Mouse (Mus musculus) adrenal gland, postnatal 10 days (tissue): ENCODE measurements around the gene Akr1c14. TPM values are rescaled to one million over a fixed set of nuclear protein-coding genes. Genes with fewer than 3 reads are reported as not detected.
"Not testable (repeated sequence)": the region's sequence is repeated elsewhere in the genome, so short reads cannot be mapped to it uniquely, and the experiment has no call there.

Experiments used
- DNase-seq: peaks from one replicate; pipeline ENCODE4 v3.0.0; 2021; ENCODE audit warnings: mixed read lengths
- long read RNA-seq, 2 experiments: library from polyadenylated mRNA; stranded (forward); transcript quantifications; one replicate each; pipeline ENCODE4 v2.0.0; 2021
- total RNA-seq, 2 experiments: library from RNA; stranded (reverse); gene quantifications; 2 replicates each; pipeline ENCODE4 v1.2.3; 2021

Akr1c14 gene
- 10 to 100 TPM; 18.1 to 35.3 TPM for total RNA-seq
- long read RNA-seq, experiment 1, transcript Akr1c14-201 (9 exons, 2,436 nt), result major isoform, 45 of 50 reads
- long read RNA-seq, experiment 1, partial matches to known transcripts, result 1 of 50 reads
- long read RNA-seq, experiment 1, other reads (novel, unspliced or antisense), result 4 of 50 reads
- long read RNA-seq, experiment 2, transcript Akr1c14-201 (9 exons, 2,436 nt), result major isoform, 5 of 5 reads
- long read RNA-seq, experiment 2, partial matches to known transcripts, result 0 of 5 reads
- long read RNA-seq, experiment 2, other reads (novel, unspliced or antisense), result 0 of 5 reads

DNA sequence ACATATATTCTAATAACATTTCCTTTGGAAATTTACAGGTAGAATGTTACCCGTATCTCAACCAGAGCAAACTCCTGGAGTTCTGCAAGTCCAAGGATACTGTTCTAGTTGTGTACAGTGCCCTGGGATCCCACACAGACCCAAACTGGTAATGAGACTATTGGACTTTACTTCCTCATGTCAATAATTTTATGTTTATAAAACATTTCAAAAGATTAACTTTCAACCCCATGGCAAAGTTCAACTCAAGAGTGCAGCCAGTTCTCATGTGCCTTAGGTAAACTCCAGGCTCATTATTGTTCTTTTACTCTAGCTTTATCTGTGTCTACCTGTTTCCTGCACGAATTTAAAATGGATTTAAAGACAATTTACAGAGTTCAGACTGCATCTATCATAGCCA, at the start of gene Akr1c14:
Gene Akr1c14 (plus strand): TSS at position 293 of the 400 bp plus-strand sequence.
- DNase-seq, result no peak

DNA sequence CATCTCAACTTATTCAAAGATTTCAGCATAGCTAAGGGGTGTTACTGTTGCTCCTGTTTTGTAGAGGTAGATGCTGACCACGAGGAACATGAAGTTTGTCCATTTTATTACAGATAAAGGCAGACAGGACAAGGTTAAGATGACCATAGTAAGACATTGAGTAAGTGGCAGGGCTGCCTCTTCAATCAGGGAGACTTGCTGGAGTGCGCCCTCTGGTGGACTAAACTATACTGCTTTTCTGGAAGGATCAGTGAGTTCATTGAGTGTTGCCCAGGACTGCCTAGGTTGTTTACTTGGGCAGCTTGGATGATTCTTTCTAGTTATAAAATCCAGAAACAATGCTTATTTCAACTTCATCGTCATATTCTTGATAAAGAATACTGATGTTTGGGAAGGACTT, 47.1 kb upstream of the Akr1c14 start:
- peak; percentile 87 for DNase-seq

DNA sequence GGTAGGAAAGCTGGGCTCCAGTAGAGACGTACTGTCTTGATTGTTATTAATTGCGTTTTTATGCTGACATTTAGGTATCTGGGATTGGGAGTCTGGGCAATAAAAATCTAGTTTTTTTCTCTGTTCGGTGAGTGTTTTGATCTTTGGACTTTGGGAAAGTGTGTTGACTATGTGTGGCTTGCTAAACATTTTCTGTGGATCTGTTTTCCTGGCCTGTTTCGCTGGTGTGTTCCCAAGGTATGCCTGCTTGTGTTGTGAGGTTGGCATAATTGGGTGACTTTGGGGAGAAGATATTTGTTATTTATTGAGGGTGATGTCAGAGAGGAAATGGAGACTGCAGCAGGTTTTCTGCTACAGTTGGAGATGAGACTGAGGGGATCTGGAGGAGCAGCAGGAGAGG, 38.0 kb upstream of the Akr1c14 start:
- no peak for DNase-seq

DNA sequence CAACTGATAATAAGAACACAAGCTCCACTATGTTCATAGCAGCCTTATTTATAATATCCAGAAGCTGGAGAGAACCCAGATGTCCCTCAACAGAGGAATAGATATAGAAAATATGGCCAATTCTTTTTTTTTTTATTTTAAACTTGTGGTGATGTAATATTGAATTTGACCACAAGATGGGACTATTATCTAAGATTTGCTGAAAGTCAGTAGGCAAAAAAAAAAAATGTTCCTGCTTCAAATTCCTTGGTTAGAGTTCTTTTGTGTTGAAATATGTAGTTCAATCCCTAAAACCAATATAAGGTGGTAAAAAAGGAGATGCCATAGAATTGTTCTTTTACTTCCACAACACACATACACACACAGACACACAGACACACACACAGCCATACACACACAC, 35.0 kb upstream of the Akr1c14 start:
- no peak for DNase-seq

DNA sequence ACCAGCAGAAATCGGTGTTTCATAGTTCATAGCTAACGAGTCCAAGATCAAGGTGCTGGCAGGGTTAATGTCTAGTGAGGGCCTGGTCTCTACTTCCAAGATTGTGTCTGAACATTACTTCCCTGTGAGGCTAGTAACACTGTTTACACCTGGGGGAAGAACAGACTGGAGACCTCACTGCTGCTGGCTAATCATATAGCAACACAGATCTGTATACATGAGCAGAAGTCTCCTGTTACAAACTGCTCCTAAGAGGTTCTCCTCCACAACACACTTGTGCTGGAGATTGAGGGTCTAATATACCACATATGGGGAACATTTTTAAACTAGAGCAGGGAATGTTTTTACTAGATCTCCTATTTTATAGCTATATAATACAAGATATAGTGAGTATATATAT, 18.9 kb upstream of the Akr1c14 start:
- DNase-seq, result no peak

DNA sequence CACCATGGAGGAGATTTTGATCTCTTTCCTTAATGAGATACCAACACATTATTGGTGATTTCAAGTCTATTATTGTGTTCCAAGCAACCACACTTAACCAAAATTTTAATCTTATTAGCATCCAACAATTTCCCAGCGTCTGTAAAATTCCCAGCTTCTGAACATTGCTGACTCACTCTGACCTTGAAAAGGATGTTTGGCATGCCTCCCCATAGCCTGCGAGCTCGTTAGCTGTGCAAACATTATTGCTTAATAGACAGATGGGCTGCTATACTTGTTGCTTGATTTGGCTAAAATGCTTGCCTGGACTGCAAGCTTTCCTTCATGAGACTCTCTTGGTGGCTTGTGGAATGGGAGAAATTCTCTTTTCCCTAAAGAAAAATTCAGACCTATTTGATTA, 16.3 kb upstream of the Akr1c14 start:
- peak; percentile 63 for DNase-seq

DNA sequence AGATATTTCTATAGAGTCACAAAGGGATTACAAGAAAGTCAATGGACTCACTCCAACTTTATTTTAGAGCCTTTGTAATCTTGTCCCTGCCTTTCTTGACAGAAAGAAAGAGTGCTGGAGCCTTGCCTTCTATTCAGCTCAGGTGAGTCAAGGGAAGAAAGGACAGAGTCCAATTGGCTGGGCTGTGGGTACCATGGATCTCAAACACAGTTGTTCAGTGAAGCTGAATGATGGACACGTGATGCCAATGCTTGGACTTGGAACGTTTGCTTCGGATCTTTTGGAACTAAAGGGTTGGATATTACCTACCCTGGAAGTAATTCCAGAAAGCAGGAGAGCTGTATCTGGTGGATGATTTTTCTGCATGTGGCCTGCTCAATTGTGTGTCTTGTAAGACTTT, 13.8 kb upstream of the Akr1c14 start:
- no peak for DNase-seq

DNA sequence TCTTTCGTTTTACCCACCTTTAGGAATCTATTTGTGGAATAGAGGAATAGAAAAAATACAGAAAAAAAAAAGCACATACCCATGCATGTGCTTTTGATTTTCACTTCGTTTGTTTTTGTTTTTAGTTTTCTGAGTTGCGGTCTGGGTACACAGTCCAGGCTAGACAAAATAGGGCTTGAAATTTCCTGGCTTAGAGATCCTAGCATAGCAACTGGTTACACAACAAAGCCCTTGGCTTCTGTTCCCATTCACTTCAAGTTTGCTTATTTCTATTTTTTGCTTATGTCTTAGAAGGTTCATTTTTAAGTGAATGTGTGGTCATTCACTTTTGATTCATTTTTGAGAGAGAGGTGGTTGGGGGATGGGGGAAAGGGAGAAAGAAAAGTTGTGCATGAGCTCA, 2.7 kb upstream of the Akr1c14 start:
- no peak for DNase-seq

DNA sequence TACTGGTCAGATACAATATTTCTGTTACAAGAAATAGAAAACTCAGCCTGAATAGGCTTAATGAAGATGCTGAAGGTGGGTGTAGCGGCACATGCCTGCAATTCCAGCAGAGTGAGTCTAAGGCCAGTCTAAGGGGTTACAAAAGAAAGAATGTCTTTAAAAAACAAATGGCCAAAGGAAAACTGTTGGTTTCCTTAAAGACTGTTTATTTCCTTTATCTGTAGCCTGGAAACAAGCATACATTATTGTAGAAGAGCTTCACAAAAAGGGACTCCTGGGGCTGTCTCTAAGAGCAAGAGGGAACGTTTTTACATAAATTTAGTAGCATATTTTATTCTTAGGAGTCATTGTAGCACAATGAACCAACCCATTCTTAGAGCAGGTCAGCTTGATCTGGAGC, 2.0 kb upstream of the Akr1c14 start:
- no peak for DNase-seq

DNA sequence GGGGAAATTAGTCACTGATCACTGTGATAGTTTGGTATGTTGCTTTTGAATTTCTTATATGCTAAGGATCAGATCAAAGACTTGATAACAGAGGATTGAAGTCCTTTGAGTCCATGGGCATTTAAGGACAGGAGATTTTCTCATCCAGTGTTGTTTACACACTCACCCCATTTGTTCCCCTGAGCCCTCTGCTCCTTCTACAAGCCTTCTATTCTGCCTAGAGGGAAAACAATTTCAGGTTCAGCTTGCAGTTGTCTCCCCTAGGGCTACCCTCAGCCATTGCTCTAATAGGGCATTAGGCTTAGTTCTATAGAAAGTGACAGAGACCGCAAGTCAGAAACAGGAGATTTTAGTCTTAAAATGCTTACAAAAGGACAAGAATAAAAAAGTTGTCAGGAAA, 585 bp upstream of the Akr1c14 start:
- DNase-seq, result no peak

DNA sequence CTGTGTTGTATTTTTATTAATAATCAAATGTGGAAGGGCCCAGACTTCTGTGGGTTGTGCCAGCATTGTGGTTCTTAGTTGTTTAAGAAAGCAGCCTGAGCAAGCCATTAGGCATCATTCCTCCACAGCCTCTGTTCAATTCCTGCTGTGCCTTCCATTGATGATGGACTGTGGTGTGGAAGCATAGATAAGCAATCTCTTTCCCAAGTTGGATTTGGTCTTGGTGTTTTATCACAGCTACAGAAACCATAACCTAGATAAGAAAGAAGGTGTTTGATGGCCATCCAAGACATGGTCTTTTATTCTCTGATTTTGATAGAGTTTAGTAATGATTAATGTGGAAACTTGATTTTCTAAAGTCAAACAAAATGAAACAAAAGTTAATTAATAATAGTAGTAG, 844 bp downstream of the Akr1c14 start:
- no peak for DNase-seq

DNA sequence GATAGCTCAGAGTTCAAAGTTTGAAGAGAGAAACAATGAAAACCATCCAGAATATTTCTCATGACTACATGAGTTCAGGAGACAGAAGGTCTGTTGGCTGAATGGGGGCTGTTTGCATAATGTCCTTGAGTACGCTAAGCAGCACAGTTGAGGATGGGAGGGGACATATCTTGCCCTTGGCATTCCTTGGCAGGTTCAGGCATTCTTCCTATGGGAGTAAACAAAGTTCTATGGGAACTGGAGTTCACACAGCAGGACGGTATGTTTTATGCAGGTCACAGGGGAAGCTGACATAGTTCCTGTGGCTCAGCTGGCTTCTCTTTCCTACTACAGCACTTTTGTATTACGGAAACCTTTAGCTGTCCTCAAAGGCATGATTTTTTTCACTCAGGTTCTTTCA, 6.6 kb downstream of the Akr1c14 start:
- no peak for DNase-seq

DNA sequence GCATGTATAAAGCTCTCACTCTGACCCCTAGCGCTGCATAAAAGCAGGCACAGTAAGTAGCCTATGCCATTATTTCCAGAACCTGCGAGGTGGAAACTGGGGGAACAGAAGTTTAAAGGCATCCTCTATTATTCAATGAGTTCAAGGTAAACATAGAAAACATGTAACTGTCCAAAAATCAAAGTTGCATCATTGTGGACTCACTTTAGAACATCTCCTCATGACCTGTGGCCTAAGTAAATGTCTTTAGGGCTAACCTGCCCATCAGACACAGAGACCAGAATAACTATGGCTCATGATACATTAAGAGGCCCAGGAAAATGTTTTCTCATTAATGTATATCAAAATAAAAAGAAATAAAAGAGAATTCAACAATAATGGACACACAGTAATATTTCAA, 7.4 kb downstream of the Akr1c14 start:
- DNase-seq, result no peak

DNA sequence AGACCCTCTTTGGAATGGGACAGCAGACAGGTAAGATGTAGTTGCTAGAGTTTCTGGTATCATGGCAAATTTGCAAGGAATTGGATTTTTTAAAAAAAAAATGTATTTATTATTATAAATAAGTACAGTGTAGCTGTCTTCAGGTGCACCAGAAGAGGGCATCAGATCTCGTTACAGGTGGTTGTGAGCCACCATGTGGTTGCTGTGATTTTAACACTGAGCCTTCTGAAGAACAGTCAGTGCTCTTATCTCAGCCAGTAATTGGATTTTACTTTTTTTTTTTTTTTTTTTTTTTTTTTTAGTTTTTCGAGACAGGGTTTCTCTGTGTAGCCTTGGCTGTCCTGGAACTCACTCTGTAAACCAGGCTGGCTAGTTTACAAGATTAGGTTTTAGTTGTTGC, 9.4 kb downstream of the Akr1c14 start:
- DNase-seq, result not testable (repeated sequence)

DNA sequence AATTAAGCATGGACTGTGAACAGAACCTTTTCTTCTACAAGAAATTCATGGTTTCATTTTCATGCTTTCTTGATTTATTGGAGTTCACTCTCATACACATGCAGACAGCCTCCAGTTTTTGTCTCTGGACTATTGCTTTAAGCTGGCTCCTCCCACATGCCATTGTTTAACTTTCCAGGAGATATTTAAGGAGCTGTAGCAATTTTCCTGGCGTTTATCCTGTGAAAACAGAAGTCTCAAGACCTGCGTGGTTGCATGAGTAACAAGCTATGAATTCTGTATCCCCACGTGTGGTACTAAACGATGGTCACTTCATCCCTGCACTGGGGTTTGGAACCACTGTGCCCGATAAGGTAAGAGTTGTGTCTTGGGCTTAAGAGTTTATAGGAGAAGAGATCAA, 10.6 kb downstream of the Akr1c14 start:
- DNase-seq, result no peak

DNA sequence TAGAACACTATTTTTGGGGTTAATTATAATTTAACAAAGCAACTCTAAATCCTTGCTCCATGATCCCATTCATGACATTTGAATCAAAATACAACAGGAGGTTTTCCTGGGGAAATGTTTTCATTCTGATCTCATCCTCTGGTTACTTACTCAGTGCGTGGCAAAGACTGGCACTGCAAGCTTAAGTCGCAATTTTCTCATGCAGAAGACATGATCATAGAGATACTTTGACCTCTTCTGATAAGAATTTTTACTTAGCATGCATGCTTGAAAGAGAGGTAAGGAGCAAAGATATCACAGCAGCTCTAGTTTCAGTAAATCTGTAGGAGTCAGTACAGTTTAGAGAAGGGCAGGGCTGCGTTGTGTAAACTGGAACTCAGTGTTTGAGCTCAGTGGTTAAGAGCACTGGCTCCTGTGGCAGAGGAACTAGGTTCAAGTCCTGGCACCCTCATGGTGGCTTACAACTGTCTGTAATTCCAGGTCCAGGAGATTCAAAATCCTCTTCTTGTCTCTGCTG, 11.5 kb downstream of the Akr1c14 start:
- DNase-seq, result no peak

DNA sequence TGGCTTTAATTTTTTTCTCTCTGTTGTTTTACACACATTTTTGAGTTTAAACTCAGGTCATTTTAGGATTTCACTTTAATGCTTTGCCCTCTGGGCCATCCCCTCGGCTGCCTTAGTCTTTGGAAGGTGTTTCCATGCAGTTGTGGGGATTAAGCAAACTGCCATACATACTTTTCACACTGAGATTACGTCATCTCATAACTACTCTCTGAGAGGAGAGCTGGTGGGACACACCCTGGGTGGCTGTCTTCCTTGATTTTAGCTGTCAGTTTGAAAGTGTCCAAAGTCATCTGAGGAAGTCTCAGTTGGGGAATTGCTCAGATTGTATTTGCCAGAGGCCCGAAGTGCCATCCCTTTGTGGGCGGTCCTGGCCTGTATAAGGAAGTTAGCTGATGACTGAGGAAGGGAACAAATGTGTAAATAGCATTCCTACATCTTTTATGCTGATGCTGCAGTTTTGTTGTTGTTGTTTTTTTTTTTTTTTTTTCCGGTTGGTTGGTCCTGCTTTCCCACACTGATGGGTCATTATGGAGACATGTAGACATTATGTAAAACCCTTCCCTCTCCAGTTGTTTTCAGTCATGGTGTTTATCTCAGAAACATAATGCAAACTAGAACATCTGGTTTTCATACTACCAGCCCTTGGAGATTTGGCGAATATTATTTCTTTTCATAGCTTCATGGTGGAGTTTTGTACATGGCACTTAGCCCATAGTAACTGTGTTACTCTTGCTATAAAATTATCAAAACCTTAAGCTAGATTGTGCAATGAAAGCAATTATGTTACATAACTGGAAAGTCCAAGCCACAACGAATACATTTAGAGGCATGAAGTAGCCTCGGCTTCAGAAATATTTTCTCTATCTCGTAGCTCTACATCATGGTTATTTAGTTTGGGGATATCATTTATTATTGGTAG, 28.0 kb downstream of the Akr1c14 start:
- no peak for DNase-seq

DNA sequence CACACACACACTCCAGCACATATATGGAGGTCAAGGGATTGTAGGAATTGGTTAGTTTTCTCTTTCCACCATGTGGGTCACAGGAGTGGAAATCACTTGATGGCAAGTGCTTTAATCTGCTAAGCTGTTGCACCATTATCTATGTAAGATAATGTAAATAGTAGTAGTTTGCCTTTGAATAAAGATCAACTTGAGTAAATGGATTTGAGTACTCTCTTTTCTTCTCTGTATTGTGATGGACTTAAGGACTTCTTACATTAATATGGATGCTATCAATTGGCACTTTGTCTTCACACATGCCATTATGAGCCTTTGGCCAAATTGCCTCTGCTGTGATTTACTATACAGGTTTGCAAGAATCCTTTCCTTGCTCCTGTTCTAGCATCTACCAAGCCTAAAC, 31.1 kb downstream of the Akr1c14 start:
- DNase-seq, result no peak

DNA sequence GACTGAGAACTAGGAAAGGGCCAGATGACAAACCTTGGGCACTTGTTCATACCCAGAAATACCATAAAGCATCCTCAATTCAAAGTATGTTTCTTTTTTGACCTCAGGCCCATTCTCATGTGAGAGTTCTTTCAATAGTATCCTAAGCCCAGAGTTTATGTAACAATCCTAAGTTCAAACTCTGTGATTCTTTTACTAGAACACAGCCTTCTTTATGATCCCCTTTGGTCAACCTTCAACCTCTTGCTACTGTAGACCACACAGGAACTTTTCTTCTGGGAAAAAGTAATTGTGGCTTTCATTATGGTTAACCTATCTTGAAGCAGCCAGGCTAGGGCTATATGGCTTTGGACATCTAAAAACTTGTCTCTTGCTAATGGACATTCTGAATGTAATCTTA, 52.9 kb downstream of the Akr1c14 start:
- no peak for DNase-seq

DNA sequence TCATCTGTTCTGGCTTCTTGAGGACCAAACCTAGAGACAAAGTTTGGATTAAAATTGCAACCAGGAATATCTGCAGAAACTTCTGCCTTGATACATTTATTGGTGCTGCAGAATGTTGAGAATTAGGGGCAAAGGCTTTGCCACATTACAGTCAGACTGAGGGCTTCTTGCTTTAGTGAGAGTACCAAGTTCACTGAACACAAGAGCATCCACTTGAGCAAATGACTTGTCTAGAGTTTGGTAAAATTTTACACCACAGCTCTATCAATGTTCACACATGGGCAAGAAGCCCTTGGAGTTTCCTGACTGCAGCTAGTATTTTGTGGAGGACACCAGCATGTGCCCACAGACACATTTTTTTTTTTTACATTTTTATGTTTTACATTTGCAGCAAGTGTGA, 53.9 kb downstream of the Akr1c14 start:
- no peak for DNase-seq

DNA sequence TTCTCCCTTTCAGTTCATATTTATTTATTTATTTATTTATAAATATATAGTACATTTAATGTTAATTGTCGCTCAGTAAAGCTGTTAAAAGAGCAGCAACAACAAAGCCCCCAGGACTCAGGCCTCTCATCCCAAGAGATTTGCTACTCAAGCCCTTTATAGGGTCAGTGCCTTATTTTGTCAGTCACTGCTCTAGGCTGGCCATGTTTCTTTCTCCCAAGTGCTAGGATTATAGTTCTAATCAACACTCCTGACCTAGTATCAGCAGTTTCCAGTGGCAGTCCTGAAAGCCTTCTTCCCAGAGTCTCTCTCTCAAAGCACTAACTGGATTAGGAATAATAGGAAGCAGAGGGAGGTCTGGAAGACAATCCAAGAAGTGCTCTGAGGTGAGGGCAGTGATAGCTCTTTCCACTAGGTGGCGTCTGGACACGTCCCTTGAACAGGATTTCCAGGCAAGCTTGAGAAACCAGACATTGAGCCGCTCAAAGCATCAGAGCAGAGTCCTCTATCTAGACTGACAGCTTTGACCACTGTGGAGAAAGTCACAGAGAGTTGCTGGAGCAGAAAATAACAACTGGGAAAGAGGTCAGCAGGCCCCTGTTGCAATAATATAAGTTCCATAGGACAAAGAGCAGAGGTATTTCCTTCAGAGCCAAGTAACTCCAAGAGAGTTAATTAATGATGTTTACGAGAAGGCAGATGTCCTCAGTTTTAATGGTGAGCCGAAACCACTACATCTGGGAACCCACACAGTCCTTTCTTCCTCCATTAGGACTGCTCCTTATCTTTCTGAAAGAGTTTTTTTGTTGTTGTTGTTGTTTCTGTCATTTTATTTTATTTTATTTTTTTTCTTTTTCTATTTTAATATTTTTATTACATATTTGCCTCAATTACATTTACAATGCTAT, 61.7 kb downstream of the Akr1c14 start:
- peak; percentile 74 for DNase-seq

DNA sequence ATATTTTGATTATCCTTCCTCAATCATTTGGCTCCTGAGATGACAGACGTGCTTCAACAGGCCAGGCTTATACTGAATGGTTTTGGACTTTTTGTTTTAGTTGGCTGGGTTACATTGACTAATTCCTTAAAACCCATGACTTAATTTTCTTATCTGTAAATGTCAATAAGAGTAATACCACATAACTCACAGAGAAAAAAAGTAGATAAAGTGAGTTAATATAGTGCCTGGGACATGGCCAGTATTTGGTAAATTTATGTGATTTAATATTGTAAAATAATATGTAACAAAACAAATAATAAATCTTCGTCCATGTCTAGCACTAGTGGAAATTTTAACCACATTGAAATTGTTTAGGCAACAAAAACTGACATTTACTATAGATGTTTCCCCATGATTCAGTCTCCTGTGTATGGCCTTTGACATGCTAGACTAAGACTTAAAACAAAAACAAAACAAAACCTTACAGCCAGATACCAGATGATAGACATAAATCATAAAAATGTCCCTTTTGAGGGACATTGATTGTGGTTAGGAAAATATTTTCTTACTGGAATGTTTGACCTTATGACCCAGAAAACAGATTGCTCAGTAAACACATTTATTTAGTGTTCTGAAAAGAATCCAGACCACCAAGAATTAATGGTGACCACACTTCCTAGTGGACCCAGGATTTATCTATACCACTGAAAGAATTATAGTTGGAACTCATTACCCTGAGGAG, 70.5 kb downstream of the Akr1c14 start:
- DNase-seq, result no peak
